Mouse (Mus musculus) adrenal gland, postnatal 14 days (tissue): ENCODE measurements at regions not wholly inside any gene's neighbourhood (a gene's known extent, or its start where the extent isn't known, plus 50 kb on each side); places are given as distances from the start of the nearest gene placed in this dataset.

Experiments used
- DNase-seq: peaks from one replicate; pipeline ENCODE4 v3.0.0; 2021; ENCODE audit warnings: mixed read lengths

GRCm38 (mm10) chr13:30042689-30043320 lies 56.9 kb upstream of the E2f3 start:
- DNase-seq, result no peak

DNA sequence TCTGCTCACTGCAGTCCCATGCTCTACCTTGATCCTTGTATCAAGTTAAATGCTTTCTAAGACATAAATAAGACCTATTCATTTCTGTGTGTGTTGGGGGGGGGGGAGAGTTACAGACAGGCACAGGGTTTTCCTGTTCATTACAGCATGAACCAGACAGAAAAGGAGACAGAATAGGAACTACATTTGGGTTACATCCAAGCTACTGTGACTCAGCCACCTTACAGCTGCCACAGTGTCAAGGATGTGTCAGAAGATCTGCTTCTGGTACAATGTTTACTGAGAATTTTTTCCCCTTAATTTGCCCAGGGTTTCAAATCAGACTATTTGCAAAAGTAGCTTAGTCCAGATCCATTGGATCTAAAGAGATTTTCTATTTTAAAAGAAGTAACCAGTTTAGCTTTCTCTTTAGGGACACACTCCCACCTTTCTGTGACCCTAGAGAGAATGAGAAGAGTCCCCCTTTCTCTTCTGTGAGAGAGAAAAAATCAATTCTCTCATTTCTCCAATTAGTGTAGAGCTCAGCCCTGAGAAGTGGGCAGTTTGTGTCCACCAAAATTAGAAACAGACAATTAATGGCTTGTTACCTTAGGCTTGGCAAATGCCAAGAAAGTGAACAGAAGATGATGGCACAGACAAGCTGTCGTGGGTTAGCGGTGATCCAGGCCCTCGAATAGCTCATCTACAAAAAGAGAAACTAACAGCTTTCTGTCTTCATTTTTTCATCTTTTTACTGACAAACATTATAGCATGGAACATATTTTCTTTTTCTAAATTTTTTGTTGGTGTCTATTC lies 55.8 kb upstream of the E2f3 start:
- peak; percentile 21 for DNase-seq

- DNase-seq, result no peak
These were observed 54.4 kb upstream of the E2f3 start for GRCm38 (mm10) chr13:30040288-30040687.

DNA sequence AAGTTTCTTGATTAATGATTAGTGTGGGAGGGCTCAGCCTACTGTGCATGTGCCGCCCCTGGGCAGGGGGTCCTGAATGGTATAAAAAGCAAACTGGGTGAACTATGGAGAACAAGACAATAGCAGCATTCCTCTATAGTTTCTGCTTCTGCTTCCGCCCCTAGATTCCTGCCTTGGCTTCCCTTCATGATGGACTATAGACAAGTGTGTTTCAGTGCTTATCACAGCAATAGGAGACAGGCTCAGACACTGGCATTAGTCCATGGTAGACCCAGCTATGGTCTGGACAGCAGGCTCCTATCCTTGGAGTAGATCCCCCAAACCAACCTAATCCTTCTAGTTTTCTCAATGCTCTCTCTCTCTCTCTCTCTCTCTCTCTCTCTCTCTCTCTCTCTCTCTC lies 53.9 kb upstream of the E2f3 start:
- no peak for DNase-seq

GRCm38 (mm10) chr13:30036561-30036960 lies 50.7 kb upstream of the E2f3 start:
- DNase-seq, result no peak

DNA sequence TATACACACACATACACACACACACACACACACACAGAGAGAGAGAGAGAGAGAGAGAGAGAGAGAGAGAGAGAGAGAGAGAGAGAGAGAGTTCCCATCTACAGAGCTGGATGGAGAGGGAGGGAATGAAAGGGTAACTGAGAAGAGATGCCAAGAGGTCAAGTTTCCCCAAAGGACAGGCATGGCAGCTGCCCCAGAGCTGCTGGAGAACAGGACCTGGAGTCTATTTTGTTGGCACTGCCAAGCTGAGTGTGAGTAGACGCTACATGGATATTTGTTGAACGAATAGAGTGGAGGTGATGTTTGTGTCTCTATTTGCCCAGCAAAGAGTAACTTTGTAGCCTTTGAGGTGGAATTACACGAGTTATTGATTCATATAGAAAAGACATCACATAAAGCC lies 50.2 kb upstream of the E2f3 start:
- peak; percentile 49 for DNase-seq
